Mouse (Mus musculus): ENCODE measurements around the gene Gfral.

- TF ChIP-seq POLR2A (IDR thresholded peaks at IDR 0.05; ENCODE audit: insufficient read length, low read depth) = no peak
- TF ChIP-seq E2F4 (IDR thresholded peaks at IDR 0.05; ENCODE audit: insufficient read depth) = no peak
- TF ChIP-seq TCF12 (IDR thresholded peaks at IDR 0.05; ENCODE audit: insufficient read depth, poor library complexity, severe bottlenecking) = no peak
- no peak for TF ChIP-seq USF1 (IDR thresholded peaks at IDR 0.05; ENCODE audit: low read depth)
- TF ChIP-seq REST (IDR thresholded peaks at IDR 0.05; ENCODE audit: insufficient read depth, insufficient read length) = no peak
- TF ChIP-seq POLR2AphosphoS2 (IDR thresholded peaks at IDR 0.05; ENCODE audit: insufficient read length, low read depth) = no peak
- TF ChIP-seq MYOG (IDR thresholded peaks at IDR 0.05; ENCODE audit: control insufficient read depth in 1 of 3, insufficient read depth in 1 of 3, insufficient read length in 2 of 3, low read depth in 2 of 3) = no peak
- no peak for TF ChIP-seq CEBPB (IDR thresholded peaks at IDR 0.05; ENCODE audit: insufficient read depth, poor library complexity, severe bottlenecking)
- TF ChIP-seq TCF3 (IDR thresholded peaks at IDR 0.05; ENCODE audit: insufficient read length, low read depth) = no peak
- TF ChIP-seq MAX (IDR thresholded peaks at IDR 0.05; ENCODE audit: low read depth) = no peak
- no peak for TF ChIP-seq SRF (IDR thresholded peaks at IDR 0.05; ENCODE audit: control insufficient read depth, insufficient read length, low read depth)
- no peak for TF ChIP-seq MYOD1 (IDR thresholded peaks at IDR 0.05; ENCODE audit: control insufficient read depth in 1 of 3, insufficient read length in 2 of 3, low read depth in 2 of 3)
These were observed 21.4 kb upstream of the Gfral start for GRCm38 (mm10) chr9:76234899-76235298.

Data from myocyte (in vitro differentiated cells).